In the genomic region with DNA sequence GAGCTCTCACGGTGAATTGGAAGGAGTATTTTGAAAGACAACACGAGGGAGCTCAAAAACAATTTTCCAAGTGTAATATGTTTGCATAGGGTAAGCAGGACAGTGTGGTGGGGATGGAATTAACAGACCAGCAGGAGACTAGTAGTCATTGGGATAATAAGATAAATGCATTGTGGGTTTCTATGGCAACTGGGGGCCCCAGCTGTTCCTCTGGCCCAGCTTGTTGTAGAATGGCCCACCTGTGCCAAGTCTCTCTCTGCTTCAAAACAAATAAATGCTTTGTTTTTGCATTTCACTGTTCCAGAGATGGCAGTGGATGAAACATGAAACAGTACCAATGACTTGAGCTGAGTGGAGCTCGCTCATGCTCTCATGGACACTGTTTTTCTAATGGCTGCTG, we compare ENCODE assay signal across 16 mouse cellular contexts.
DNase-seq lines count a peak whose midpoint lies in the region; ATAC-seq and TF ChIP-seq lines count a peak whose summit lies in the region.
"Had no signal": no experiment of that assay in that cellular context is flagged by ENCODE, and none has a peak within 500 bp of the region (broad histone marks: within the 10 kb centered on the region; RNA-seq: fewer than 3 reads in every experiment).

No protein-coding gene starts in this region.

- H3K27me3 ChIP-seq in hindbrain, postnatal 0 days (ENCODE audit: insufficient read depth, low read length), result no peaks in the 10 kb centered on the region
- no peaks in the 10 kb centered on the region for H3K27me3 ChIP-seq in midbrain, embryonic 14.5 days (ENCODE audit: control insufficient read depth, insufficient read depth, low read length)
- H3K27me3 ChIP-seq in heart, embryonic 12.5 days (replicated peaks), result no peaks in the 10 kb centered on the region
- H3K27me3 ChIP-seq: embryonic facial prominence, embryonic 13.5 days; heart, embryonic 13.5 days; limb, embryonic 12.5 days had no signal

- intact Hi-C loops in gastrocnemius, postnatal 14 days (cut with DNase I; ENCODE audit: low total_unique reads), result no loop called here

- no peak overlapping the region for H3K4me3 ChIP-seq in hindbrain, postnatal 0 days (ENCODE audit: low read length)
- no peak overlapping the region for H3K4me3 ChIP-seq in midbrain, embryonic 14.5 days (replicated peaks; ENCODE audit: low read depth, low read length)
- no peak overlapping the region for H3K4me3 ChIP-seq in heart, embryonic 12.5 days
- H3K4me3 ChIP-seq: embryonic facial prominence, embryonic 13.5 days; heart, embryonic 13.5 days; limb, embryonic 12.5 days had no signal

- no peak overlapping the region for H3K9ac ChIP-seq in hindbrain, postnatal 0 days (replicated peaks; ENCODE audit: low read length)
- no peak overlapping the region for H3K9ac ChIP-seq in midbrain, embryonic 14.5 days (replicated peaks; ENCODE audit: low read length)
- no peak overlapping the region for H3K9ac ChIP-seq in heart, embryonic 12.5 days
- H3K9ac ChIP-seq: embryonic facial prominence, embryonic 13.5 days; heart, embryonic 13.5 days; limb, embryonic 12.5 days; liver, postnatal 0 days had no signal

- H3K4me2 ChIP-seq in hindbrain, postnatal 0 days (ENCODE audit: low read depth, low read length), result no peak overlapping the region
- H3K4me2 ChIP-seq in midbrain, embryonic 14.5 days (ENCODE audit: low read length), result no peak overlapping the region
- H3K4me2 ChIP-seq in heart, embryonic 12.5 days, result no peak overlapping the region
- H3K4me2 ChIP-seq: embryonic facial prominence, embryonic 13.5 days; heart, embryonic 13.5 days; limb, embryonic 12.5 days had no signal

- H3K4me1 ChIP-seq in hindbrain, postnatal 0 days (ENCODE audit: insufficient read depth, low read length), result no peaks in the 10 kb centered on the region
- H3K4me1 ChIP-seq in midbrain, embryonic 14.5 days (ENCODE audit: control insufficient read depth, insufficient read depth, low read length), result 0 out of 2 replicates have a peak, but pooled peaks cover 2% of the 10 kb centered on the region
- no peaks in the 10 kb centered on the region for H3K4me1 ChIP-seq in heart, embryonic 12.5 days (replicated peaks)
- H3K4me1 ChIP-seq: embryonic facial prominence, embryonic 13.5 days; heart, embryonic 13.5 days had no signal

- peak; percentile 14 for DNase-seq in embryo, embryonic 10.5 days (ENCODE audit: low spot score)
- no peak for DNase-seq in embryo, embryonic 11 days
- peak; percentile 72 for DNase-seq in brain, embryonic 14.5 days (ENCODE audit: low read depth)
- peak; percentile 24 for DNase-seq in hindbrain, postnatal 0 days (ENCODE audit: low spot score)
- DNase-seq in midbrain, embryonic 14.5 days, result peak; percentile 48
- no peak for DNase-seq in gastrocnemius, postnatal 14 days
- DNase-seq in kidney, adult 18-20 months, result no peak
- DNase-seq: adrenal gland, adult 8-10 months; cerebellum, postnatal 36 days; gastrocnemius, postnatal 36 days; liver, postnatal 0 days; thymus, postnatal 4 days had no signal

- no peak overlapping the region for H3K27ac ChIP-seq in hindbrain, postnatal 0 days
- no peak overlapping the region for H3K27ac ChIP-seq in midbrain, embryonic 14.5 days (replicated peaks; ENCODE audit: low read depth, low read length)
- H3K27ac ChIP-seq in heart, embryonic 12.5 days (ENCODE audit: poor library complexity, severe bottlenecking), result no peak overlapping the region
- H3K27ac ChIP-seq: embryonic facial prominence, embryonic 13.5 days; heart, embryonic 13.5 days; limb, embryonic 12.5 days had no signal

- 0 out of 2 replicates have a peak, but pooled peaks have one; percentile 35 for ATAC-seq in hindbrain, postnatal 0 days
- ATAC-seq in midbrain, embryonic 14.5 days (ENCODE audit: low FRiP score, low TSS enrichment), result peak; percentile 34; the same call in 1 of the 2 replicates
- no peak for ATAC-seq in heart, embryonic 12.5 days (ENCODE audit: insufficient number of reproducible peaks, low FRiP score)
- ATAC-seq: liver, postnatal 0 days had no signal

- TF ChIP-seq POLR2A in brain, embryonic 14.5 days (IDR thresholded peaks at IDR 0.05; ENCODE audit: borderline replicate concordance, extremely low read depth, insufficient read depth, insufficient read length, poor library complexity, severe bottlenecking), result no peak

- H3K36me3 ChIP-seq in hindbrain, postnatal 0 days (ENCODE audit: insufficient read depth, low read length), result no peaks in the 10 kb centered on the region
- no peaks in the 10 kb centered on the region for H3K36me3 ChIP-seq in midbrain, embryonic 14.5 days (ENCODE audit: control insufficient read depth, insufficient read depth, low read length)
- no peaks in the 10 kb centered on the region for H3K36me3 ChIP-seq in heart, embryonic 12.5 days
- H3K36me3 ChIP-seq: embryonic facial prominence, embryonic 13.5 days; heart, embryonic 13.5 days; limb, embryonic 12.5 days had no signal

- WGBS in hindbrain, postnatal 0 days, result 36% methylated on average over 3 of the region's 3 CpGs
- 69% methylated on average over 3 of the region's 3 CpGs for WGBS in midbrain, embryonic 14.5 days
- WGBS in heart, embryonic 12.5 days, result 82% methylated on average over 3 of the region's 3 CpGs

- no peak for TF ChIP-seq CTCF in brain, embryonic 14.5 days (IDR thresholded peaks at IDR 0.05; ENCODE audit: borderline replicate concordance, extremely low read depth, insufficient read depth, insufficient read length)
- no peak for TF ChIP-seq CTCF in hindbrain, postnatal 0 days (IDR thresholded peaks at IDR 0.05; ENCODE audit: low read depth)

- no peaks in the 10 kb centered on the region for H3K9me3 ChIP-seq in hindbrain, postnatal 0 days (ENCODE audit: low read length)
- no peaks in the 10 kb centered on the region for H3K9me3 ChIP-seq in midbrain, embryonic 14.5 days (ENCODE audit: control insufficient read depth, low read length)
- H3K9me3 ChIP-seq in heart, embryonic 12.5 days (replicated peaks), result no peaks in the 10 kb centered on the region
- H3K9me3 ChIP-seq: embryonic facial prominence, embryonic 13.5 days; heart, embryonic 13.5 days; limb, embryonic 12.5 days had no signal

Comparison
In these comparisons a context has a peak if more than half of its experiments do, and no peak if none do; other contexts are left out.
1. DNase-seq: peak in embryo, embryonic 10.5 days (single experiment), brain, embryonic 14.5 days (single experiment), hindbrain, postnatal 0 days (single experiment) and midbrain, embryonic 14.5 days (single experiment); none in embryo, embryonic 11 days (single experiment), gastrocnemius, postnatal 14 days (single experiment) and kidney, adult 18-20 months (single experiment).